Mouse (Mus musculus): ENCODE data around the gene Txndc16.

GRCm38 (mm10) chr14:45251548-45252076, 31.5 kb upstream of the Txndc16 start:
- TF ChIP-seq POLR2A (IDR thresholded peaks at IDR 0.05; ENCODE audit: borderline replicate concordance, low read depth, low read length) (no peak), CTCF (IDR thresholded peaks at IDR 0.05; ENCODE audit: low read depth, low read length) (no peak)
